Mouse (Mus musculus): ENCODE results near the gene Sf3b1.

- TF ChIP-seq CTCF (conservative IDR thresholded peaks at IDR 0.05; ENCODE audit: low read length) (no peak), NANOG (IDR thresholded peaks at IDR 0.05; ENCODE audit: borderline replicate concordance, low read length) (no peak)
These were observed 21.7 kb upstream of the Sf3b1 start for GRCm38 (mm10) chr1:55048841-55049587.

Data from E14TG2a.4 (cell line).